Mouse (Mus musculus): ENCODE data around the gene Cbfa2t2.

Cbfa2t2 gene

DNA sequence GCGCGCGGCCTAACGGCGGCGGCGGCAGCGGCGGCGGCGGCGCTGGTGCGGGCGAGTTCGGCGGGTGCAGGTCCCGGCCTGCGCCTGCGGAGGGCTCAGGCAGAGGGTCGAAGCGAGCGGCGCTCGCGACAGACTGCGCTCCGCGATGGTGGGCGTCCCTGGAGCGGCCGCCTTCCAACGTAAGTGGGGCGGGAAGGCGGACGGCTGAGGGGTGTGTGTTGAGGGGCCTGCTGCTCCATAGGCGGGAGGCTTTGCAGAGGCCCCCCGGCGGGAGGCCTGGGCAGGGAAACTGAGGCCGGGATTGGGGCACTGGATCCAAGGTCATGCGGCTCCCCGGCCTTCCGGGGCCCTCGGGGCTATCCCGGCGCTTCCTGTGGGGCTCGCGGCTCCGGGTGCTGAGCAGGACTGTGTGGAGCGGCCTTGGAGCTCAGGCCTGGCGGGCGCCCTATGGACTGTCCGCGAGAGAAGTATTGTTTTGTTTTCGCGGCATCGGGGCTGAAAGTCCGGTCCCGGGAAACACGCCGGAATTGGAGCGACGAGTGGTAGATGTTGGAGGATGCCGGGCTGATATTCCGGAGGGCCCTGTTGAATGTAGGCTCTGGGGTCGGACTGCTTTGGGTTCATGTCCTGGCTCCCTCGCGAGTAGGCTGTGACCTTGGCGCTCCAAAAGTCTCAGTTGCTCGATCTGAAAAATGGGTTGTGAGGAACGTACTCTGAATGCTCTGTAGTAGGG is at the start of gene Cbfa2t2:
Gene Cbfa2t2 (plus strand): TSS at position 24 of the 733 bp plus-strand sequence.
- DNase-seq (ENCODE audit: low spot score in 2 of 2): peak in 1 of 2 experiments; percentile 49

DNA sequence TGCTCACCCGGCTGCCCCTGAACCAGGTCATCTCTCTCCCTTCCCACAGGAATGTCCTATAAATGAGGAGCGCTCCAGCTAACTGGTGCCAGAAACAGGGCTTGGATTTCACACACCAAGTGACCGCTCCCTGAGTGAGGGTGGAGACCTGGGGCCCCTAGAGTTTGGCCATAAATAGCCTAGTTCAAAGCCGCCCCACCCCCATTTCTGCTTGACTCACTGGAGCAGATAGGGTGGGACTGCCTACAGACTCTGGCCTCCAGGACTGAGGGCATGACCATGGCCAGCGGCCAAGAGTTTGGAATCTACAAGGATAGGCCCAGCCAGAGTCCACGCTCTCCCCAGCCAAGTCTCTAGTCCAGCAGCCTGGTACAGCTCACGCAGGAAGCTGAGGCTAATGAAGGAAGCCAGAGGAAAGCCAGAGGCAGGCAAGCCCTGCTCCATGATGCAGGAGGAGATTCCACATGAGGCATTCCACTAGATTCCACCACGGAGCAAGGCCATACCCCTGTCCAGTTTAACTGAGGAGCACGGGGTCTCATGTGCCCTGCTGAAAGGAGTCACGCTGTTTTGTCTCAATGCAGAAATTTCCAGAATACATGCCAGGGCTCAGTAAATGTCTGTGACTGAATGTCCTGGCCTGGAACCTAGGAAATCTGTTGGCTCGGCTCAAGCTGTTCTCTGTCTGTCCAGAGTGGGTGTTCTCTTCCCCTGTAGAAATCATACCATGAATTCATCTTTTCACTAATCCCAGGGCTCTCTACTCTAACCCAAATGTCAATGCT is 45.9 kb upstream of the Cbfa2t2 start:
- peak; percentile 70 to 88 for DNase-seq (ENCODE audit: low spot score in 2 of 2)

DNA sequence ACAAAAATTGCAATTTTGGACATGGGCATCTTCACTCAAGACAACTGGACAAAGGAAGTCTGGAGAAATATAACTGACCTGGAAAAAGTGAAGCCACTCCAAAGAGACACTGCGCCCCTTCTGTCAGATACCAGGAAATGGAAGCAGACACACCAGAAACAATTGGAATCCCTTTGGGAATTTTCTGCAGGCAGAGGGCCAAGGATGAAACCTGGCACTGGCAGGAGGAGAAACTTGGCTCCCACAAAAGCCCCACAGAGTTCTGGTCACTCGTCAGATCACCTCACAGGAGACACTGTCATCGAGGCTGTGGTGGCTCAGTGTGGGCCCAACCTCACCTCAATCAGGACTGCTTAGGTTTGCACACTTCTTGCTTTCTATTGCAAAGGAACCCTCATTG is 41.7 kb upstream of the Cbfa2t2 start:
- no peak for DNase-seq (ENCODE audit: low spot score in 2 of 2)

DNA sequence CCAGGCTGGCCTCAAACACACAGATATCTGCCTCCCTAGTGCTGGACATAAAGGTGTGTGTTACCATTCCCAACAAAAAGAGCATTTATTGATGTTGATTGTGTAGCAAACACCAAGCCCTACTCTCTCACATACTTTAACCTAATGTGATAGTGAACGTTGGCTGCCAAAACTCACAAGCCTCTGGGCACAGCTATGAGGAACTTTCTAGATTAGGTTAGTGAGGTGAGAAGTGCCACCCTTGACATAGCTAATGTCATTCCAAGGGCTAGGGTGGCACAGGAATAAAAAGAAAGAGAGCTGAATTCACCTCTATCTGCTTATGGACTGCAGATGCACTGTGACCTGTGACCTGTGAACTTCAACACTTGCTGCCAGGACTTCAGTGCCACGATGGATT is 39.8 kb upstream of the Cbfa2t2 start:
- DNase-seq (ENCODE audit: low spot score in 2 of 2): no peak

DNA sequence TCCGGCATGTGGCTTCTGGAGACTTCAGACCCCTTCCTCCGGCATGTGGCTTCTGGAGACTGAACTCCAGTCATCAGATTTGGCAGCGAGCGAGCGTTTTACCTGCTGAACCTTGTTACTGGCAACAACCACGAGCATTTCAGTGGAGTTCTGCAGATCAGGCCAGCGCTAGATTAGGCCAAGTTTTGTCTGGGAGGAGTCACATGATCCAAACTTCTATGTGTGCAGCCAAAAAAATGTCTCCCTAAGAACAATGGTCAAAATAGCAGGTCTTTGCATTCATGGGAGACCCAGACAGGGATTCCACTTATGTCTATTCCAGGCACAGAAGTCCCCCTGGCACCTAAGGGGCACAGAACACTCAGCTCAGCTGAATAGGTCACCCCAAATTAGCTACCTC is 38.0 kb upstream of the Cbfa2t2 start:
- no peak for DNase-seq (ENCODE audit: low spot score in 2 of 2)

DNA sequence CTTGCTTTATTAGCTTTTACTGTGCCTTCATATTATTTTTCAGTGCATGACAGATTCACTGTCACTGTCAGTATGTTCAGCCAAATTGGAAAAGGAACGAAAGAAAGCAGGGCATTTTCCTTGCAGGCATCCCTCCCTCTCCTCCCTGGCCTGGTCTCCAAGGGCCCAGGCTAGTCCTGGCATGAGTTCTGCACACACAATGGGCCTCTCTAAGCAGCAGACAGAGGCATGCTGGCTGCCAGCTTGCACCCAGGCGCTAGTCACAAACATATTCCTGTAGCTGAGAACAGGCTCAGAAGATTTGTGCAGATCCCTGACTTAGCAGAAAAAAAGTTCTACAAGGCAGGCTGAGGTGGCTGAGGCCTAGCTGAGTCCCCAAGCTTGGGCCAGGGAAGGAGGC is 37.0 kb upstream of the Cbfa2t2 start:
- no peak for DNase-seq (ENCODE audit: low spot score in 2 of 2)

DNA sequence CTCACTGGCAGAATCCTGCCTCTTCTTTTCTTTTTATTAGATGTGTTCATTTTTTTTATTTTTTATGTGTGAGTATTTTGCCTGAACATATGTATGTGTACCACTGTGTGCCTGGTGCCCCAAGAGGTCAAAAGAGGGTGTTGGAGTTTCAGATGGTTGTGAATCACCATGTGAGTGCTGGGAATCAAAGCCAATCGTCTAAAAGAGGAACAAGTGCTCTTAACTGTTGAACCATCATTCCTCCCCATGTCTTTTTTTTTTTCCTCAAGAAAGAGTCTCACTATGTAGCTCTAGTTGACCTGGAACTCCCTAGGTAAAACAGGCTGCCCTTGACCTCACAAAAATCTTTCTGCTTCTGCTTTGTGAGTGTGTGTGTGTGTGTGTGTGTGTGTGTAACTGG is 34.3 kb upstream of the Cbfa2t2 start:
- no peak for DNase-seq (ENCODE audit: low spot score in 2 of 2)

DNA sequence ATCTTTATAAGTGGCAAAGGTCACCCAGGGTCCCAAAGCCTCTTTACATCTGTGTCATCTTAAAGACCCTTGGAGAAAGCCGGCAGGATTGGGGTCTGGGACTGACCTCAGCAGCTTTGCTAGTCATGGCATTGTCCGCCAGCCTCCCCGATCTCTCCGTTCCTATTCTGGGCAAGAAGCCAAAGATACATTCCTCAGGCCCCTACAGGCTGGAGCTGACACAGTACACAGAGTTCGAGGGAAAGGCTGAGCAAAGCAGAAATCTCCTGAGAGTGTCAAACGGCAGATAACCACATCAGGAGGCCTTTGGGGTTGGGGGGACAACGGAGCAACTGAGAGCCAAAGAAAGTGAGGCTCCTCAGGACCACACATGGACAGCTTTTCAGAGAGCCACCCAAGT is 33.5 kb upstream of the Cbfa2t2 start:
- DNase-seq (ENCODE audit: low spot score in 2 of 2): peak in 1 of 2 experiments; percentile 36

DNA sequence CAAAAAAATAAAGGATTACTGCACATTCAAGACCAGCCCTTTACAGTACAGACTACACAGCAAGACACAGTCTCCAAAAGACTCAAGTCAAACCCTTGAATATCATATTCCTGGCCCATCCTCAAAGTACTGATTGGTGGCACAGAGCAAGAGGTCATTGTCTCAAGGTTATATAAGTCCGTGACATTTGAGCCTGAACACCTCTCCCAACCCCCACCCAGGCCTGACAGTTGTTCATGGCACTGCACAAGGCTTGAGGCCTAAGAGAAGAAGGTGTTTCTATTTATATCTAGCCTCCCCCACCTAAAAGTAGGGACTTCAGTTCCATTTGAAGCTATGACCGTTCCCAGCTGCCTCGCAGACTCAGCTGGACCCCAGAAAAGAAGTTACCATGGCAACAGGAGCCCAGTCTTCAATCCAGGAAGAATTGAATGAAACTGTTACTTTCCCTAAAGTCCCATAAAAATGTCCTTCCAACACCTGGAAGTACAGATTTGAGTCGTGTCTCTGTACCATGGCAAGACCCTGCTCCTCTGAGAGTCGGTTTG is 30.8 kb upstream of the Cbfa2t2 start:
- DNase-seq (ENCODE audit: low spot score in 2 of 2): no peak

DNA sequence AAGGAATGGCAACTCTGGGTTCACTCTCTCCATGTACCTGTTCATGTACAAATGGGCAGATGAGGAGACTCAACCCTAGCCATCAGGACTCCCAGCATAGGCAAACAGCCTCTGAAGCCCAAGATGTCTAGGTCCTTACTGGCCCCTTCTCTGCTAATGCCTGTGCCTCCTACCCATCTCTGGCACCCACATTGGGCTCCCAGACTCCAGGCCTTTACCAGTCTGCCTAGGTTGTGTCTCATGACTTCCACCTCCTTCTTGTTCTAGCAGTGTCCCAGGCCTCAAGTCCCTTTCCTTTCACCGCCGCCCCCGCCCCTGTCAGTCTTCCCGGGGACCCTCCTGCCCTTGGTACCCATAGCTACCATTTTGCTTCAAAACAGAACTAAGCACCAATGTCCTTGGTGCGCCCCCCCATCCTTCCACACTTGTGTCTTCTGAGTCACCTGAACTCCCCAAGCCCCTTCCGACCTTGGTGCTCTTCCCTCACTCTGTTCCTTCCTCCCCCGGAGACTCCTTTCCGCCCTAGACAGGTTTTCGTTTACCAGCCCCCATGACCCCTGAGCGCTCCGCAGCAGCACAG is 29.1 kb upstream of the Cbfa2t2 start:
- no peak for DNase-seq (ENCODE audit: low spot score in 2 of 2)

DNA sequence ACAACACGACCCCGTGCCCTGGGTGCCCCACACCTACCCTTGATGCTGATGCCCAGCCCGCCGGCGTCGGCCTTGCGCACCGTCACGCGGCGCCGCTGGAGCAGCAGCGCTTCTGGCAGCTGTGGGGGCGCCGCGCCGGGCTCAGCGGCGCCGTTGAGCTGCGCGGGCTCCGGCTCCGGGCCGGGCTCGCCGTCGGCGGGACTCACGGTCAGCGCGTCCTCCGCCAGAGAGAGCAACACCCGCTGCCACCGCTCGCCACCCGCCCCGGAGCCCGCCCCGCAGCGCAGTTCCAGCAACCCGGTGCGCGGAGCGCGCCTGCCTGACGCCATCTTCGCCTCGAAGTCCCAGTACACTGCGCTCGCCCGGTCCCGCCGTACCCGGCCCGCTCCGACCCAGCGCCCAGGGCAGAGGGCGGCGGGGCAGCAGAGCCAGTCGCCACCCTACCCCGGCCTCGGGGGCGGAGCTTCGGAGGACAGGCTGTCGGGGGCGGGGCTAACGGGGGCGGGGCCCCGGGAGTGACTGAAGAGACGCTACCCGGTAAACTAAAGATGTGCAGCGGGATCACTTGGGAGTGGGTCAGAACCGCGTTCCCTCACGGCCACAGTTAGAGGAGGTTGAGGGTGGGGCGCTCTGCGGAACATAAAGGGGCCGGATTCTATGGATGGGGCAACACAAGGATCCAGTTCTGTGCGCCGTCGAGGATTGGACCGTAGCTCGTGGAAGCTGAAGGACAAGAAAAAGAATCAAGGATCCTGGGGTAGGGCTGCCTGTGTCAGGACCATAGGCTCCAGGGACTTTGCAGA is 28.4 kb upstream of the Cbfa2t2 start, which contains the start of gene Snta1:
Gene Snta1 (minus strand): TSS at position 457 of the 803 bp plus-strand sequence.
- DNase-seq (ENCODE audit: low spot score in 2 of 2): peak; percentile 79 to 85

DNA sequence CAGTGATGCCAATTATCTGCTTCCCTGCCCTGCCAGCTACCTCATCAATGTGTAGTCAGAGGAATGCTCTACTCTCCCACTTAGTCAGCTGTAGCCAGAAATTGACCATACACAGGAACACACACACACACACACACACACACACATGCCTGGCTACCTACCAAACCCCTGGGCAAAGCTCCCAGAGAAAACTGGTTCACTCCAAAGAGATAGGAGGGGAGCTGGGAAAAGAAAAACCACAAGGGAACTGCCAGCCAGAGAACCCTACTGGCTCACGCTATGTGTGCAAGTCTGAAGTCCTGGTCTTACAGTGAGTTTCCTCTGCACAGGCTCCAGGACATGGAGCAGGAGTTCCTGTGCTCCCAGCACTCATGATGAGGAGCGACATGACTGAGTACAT is 25.9 kb upstream of the Cbfa2t2 start:
- peak in 1 of 2 experiments; percentile 49 for DNase-seq (ENCODE audit: low spot score in 2 of 2)

DNA sequence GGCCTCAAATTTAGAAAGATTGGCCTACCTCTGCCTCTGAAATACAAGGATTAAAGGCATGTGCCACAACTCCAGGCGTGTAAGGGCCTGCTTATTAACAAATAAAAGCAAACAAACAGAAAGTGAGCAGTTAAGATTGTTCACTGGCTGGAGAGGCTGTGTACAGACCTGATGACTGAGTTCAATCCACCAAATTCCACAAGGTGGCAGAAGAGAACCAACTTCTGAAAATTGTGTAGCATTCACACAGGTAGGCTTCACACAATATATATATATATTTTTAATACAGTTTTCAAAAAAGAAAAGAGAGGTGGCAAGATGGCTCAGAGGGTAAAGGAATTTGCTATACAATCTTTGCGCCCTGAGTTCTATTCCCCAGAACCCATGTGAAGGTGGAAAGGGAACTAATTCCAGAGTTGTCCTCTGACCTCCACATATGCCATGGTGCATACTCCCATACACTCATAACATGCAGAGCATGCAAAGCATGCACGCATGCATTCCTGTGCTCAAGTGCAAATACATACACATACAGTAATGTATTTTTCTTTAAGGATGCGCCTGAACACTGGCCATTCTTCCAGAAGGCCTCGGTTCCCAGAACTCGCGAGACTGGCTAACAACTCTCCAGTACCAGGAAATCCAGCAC is 24.1 kb upstream of the Cbfa2t2 start:
- DNase-seq (ENCODE audit: low spot score in 2 of 2): peak; percentile 24 to 30

DNA sequence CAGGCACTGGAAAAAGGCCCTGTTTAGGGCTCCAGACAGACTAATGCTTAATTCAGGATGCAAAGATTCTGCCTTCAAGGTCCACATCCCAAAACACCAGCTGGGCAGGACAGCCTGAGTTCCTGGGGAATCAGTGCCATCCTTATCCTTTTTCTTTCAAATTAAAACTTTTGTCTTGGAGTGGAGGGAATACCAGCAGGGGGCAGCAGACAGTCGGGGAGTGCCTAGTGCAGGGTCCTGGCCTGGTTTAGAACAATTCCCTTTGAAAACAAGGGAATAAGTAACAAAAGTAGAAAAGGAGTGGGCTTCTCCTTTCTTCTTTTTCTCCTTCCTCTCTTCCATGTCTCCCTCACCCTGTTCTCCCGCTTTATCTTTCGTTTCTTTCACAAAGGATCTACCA is 19.2 kb upstream of the Cbfa2t2 start:
- DNase-seq (ENCODE audit: low spot score in 2 of 2): peak; percentile 56 to 69

DNA sequence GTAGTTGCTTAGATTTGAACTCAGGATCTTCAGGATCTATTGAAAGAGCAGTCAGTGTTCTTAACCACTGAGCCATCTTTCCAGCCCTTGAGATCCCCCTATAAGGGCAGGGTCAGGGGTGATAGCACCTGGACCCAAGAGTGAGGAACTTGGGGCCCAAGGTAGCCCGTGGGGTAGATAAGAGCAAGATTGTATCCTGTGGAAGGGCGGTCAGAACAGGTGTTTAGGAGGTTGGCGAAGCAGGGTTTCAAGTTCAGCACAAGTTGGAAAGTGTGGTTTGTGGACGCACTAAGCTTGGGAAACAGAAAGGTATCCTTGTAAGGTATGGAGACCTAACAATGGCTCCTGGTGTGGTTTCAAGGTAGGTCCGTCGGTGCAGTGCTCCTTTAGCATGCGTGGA is 18.3 kb upstream of the Cbfa2t2 start:
- DNase-seq (ENCODE audit: low spot score in 2 of 2): no peak

DNA sequence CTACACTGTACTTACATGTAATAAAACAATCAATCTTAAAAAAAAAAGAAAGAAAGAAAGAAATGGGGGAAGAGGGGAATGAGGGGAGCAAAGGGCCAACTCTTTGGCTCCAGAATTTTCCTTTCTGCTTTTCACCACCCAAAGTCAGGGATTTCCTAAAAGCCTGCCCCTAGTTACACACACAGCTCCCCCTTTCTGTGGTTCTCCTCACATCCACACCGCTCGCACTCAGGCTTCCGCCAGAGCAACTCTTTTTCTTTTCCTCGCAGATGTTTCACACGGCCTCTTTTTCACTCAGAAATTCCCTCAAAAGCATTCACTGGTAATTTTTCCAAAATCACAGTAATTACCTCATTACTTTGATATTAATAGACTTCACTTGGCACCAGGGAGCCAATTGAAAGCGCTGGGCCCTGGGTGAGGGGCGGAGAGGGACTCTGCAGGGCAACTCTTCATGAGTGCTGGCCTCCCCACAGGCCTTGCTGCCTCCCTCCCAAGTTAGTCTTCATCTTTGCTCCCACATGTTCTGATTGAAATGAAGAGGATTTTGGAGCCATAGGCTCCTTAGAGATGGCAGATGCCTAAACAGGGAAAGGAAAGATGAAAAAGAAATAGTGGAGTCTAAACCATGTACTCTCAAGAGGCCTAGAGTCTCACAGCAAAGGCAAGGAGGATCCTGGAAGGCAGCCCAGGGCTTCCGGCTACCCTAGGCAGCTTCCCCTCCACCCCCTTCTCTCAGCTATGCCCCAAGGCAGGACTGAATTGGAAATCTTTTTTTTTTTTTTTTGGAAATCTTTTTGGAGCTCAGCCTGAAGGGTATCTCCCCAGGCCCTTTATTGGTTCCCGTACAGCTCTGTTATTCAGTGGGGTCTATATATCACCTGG is 16.4 kb upstream of the Cbfa2t2 start:
- DNase-seq (ENCODE audit: low spot score in 2 of 2): no peak

DNA sequence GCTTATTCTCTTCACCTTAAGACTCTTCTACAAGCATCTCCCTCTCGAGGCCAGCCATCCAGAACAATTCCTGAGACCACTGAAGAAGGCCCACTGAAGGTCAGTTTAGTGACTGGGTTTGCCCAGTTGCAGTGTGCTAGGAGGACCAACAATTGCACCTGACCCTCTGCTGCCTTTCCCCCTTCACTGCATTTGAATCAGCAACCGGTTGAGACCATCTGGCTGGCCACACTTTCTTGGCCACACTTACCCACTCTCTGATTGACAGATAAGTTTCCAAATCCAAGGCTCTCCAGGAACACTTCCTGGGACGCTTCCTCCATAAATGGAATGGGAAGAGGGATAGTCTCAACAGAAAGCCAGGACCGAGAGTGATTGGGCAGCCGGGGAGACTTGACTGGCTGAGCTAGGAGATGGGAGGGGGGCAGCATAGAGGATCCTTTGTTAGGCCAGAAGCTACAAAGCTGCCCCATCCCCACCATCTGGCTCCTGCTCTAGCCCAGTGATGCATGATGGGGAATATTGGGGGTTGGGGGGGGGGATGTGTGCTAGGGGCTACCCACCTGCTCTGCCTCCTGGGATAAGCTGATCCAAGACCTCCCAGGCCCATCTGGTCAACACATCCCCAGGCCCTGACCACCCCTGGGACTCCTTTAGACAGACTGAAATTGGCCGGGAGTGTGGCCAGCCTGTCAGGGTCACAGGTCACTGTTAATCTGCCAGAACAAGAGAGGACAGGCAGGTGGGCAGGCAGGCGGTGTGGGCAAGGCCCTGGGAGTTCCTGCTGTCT is 15.1 kb upstream of the Cbfa2t2 start:
- no peak for DNase-seq (ENCODE audit: low spot score in 2 of 2)

DNA sequence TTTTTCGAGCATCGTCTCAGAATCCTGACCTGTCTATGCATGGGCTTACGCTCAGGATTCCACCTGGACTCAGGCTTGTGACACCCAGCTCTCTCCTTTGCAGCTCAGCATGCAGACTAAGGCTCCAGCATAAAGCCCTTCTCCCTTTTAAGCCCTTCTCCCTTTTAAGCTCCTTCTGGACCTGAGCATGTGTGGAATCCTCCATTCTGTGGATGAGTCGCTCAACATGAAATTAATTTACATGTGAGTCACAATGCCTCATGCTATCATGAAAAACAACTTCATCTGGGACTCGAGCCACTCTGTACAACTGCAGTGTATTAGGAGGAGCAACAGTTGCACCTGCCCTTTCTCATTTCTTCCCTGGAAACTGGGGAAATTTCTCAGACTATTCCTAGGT is 14.1 kb upstream of the Cbfa2t2 start:
- DNase-seq (ENCODE audit: low spot score in 2 of 2): no peak

DNA sequence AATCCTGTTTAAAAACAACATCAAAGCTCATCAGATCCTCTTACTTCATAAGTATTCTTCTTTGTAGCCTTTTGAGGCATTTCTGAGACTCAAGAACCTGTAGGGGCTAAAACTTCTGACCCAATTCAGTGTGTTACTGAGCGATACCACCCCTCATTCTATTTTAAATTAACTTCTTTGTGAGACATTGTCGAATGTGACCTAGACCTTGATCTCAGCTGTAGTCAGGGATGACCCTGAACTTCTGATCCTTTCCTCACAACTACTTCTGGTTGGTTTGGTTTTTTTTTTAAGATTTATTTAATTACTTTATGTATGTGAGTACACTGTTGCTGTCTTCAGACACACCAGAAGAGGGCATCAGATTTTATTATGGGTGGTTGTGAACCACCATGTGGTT is 12.7 kb upstream of the Cbfa2t2 start:
- no peak for DNase-seq (ENCODE audit: low spot score in 2 of 2)
